Mouse (Mus musculus) stomach, postnatal 0 days (tissue): ENCODE measurements around the gene Emp2. TPM values are rescaled to one million over a fixed set of nuclear protein-coding genes. Genes with fewer than 3 reads are reported as not detected.

ENCODE experiments used
- ATAC-seq: fragments of 200-750 bp; cut with Nextera tagmentation; 2 replicates; pipeline ENCODE4 v1.8.0; 2017; ENCODE audit not compliant: low FRiP score, low TSS enrichment
- DNase-seq: peaks from one replicate; pipeline ENCODE4 v3.0.0-alpha.2; 2016; ENCODE audit warnings: low spot score
- H3K27ac ChIP-seq: fragments of 300-500 bp; sonication (generic); replicated peaks from 2 replicates; pipeline ENCODE4 v1.5.1; 2014; ENCODE audit warnings: mild to moderate bottlenecking, control low read depth
- H3K27me3 ChIP-seq: fragments of 300-500 bp; sonication (generic); 2 replicates; pipeline ENCODE4 v1.6.1; 2014; ENCODE audit warnings: low read length; ENCODE audit not compliant: control insufficient read depth, insufficient read depth
- H3K36me3 ChIP-seq: fragments of 300-500 bp; sonication (generic); 2 replicates; pipeline ENCODE4 v1.6.1; 2014; ENCODE audit warnings: low read length, mixed read lengths; ENCODE audit not compliant: control insufficient read depth, insufficient read depth
- H3K4me1 ChIP-seq: fragments of 300-500 bp; sonication (generic); replicated peaks from 2 replicates; pipeline ENCODE4 v1.6.1; 2014; ENCODE audit warnings: antibody characterized with exemption; ENCODE audit not compliant: control insufficient read depth, insufficient read depth
- H3K4me2 ChIP-seq: fragments of 300-500 bp; sonication (generic); replicated peaks from 2 replicates; pipeline ENCODE4 v1.6.1; 2014; ENCODE audit warnings: low read depth, mild to moderate bottlenecking, control low read depth, moderate library complexity
- H3K4me3 ChIP-seq: fragments of 300-500 bp; sonication (generic); 2 replicates; pipeline ENCODE4 v1.5.1; 2014; ENCODE audit warnings: low read depth, low read length, control low read depth
- H3K9ac ChIP-seq: fragments of 300-500 bp; sonication (generic); 2 replicates; pipeline ENCODE4 v1.6.1; 2014; ENCODE audit warnings: mild to moderate bottlenecking, low read length, control low read depth, mixed read lengths
- H3K9me3 ChIP-seq: fragments of 300-500 bp; sonication (generic); 2 replicates; pipeline ENCODE4 v1.6.1; 2016; ENCODE audit warnings: low read length; ENCODE audit not compliant: control insufficient read depth
- CTCF ChIP-seq: IDR thresholded peaks from 2 replicates; pipeline ENCODE4 v1.5.1; 2016; ENCODE audit warnings: antibody characterized with exemption, low read depth, mild to moderate bottlenecking, moderate library complexity
- EP300 ChIP-seq: optimal IDR thresholded peaks from 2 replicates; pipeline ENCODE3; 2016; ENCODE audit warnings: antibody characterized with exemption
- WGBS: fragments of 180-500 bp; shearing (Covaris S2); extraction: QIAGEN DNeasy Blood & Tissue Kit; methylation state at CpG from one replicate; pipeline ENCODE4 v1.1.7; 2014; 5-methylcytosine and 5-hydroxymethylcytosine counted together
- polyA plus RNA-seq: library from polyadenylated mRNA; unstranded; fragments of >200 nt; fragmentation: Nextera tagmentation; extraction: Ambion mirVana; gene quantifications from 2 replicates; pipeline ENCODE4 v1.2.1, GENCODE M21; 2015

Emp2 gene
- polyA plus RNA-seq = 81.6 and 92.1 TPM in 2 replicates

GRCm38 (mm10) chr16:10313646-10314088, at the start of gene Emp2:
TSS of gene Emp2 (minus strand) at chr16:10313968.
- TF ChIP-seq CTCF = no peak
- TF ChIP-seq EP300 = no peak
- peak within 1 kb of the TSS; percentile 73 for H3K4me2 ChIP-seq
- ATAC-seq = peak; percentile 86
- peak within 1 kb of the TSS; percentile 65 for H3K27ac ChIP-seq
- under 1% methylated on average over 38 of the region's 40 CpGs for WGBS
- H3K27me3 ChIP-seq = no peaks in the 10 kb centered on the region
- H3K4me1 ChIP-seq = peaks cover 3% of the 10 kb centered on the region; the same call in 1 of the 2 replicates
- no peaks in the 10 kb centered on the region for H3K9me3 ChIP-seq
- peak within 1 kb of the TSS; percentile 65 for H3K4me3 ChIP-seq
- peak within 1 kb of the TSS; percentile 71 for H3K9ac ChIP-seq
- no peaks in the 10 kb centered on the region for H3K36me3 ChIP-seq
- peak; percentile 79 for DNase-seq

- Histone ChIP-seq H3K4me2 (no peak overlapping the region), H3K9ac (no peak overlapping the region), H3K4me1 (no peaks in the 10 kb centered on the region; the same call in 1 of the 2 replicates), H3K36me3 (no peaks in the 10 kb centered on the region), H3K27ac (no peak overlapping the region), H3K9me3 (no peaks in the 10 kb centered on the region), H3K27me3 (no peaks in the 10 kb centered on the region), H3K4me3 (no peak overlapping the region)
- 59% methylated on average over 1 of the region's 1 CpGs for WGBS
- no peak for ATAC-seq
- TF ChIP-seq EP300 (no peak), CTCF (no peak)
- DNase-seq = no peak
Measured at GRCm38 (mm10) chr16:10363061-10363460, 49.3 kb upstream of the Emp2 start.

GRCm38 (mm10) chr16:10359241-10359640, 45.5 kb upstream of the Emp2 start:
- Histone ChIP-seq H3K4me1 (no peaks in the 10 kb centered on the region; the same call in 1 of the 2 replicates), H3K36me3 (no peaks in the 10 kb centered on the region), H3K4me3 (no peak overlapping the region), H3K27ac (no peak overlapping the region), H3K27me3 (no peaks in the 10 kb centered on the region), H3K9ac (no peak overlapping the region), H3K9me3 (no peaks in the 10 kb centered on the region), H3K4me2 (no peak overlapping the region)
- ATAC-seq = no peak
- no peak for DNase-seq
- 76% methylated on average over 6 of the region's 6 CpGs for WGBS
- TF ChIP-seq CTCF (no peak), EP300 (no peak)

GRCm38 (mm10) chr16:10358010-10358934, 44.5 kb upstream of the Emp2 start:
- Histone ChIP-seq H3K4me1 (no peaks in the 10 kb centered on the region; the same call in 1 of the 2 replicates), H3K9me3 (no peaks in the 10 kb centered on the region), H3K27ac (peak overlapping the region; percentile 69), H3K4me2 (peak overlapping the region; percentile 35), H3K36me3 (no peaks in the 10 kb centered on the region), H3K27me3 (no peaks in the 10 kb centered on the region), H3K9ac (no peak overlapping the region), H3K4me3 (peak overlapping the region; percentile 10; the same call in 1 of the 2 replicates)
- ATAC-seq = peak; percentile 97
- 14% methylated on average over 30 of the region's 30 CpGs for WGBS
- DNase-seq = peak; percentile 91
- no peak for TF ChIP-seq CTCF
- no peak for TF ChIP-seq EP300

- Histone ChIP-seq H3K27ac (no peak overlapping the region), H3K9ac (no peak overlapping the region), H3K27me3 (no peaks in the 10 kb centered on the region), H3K4me1 (no peaks in the 10 kb centered on the region; the same call in 1 of the 2 replicates), H3K4me2 (no peak overlapping the region), H3K9me3 (no peaks in the 10 kb centered on the region), H3K36me3 (no peaks in the 10 kb centered on the region), H3K4me3 (no peak overlapping the region)
- ATAC-seq (no peak), DNase-seq (no peak)
- no peak for TF ChIP-seq CTCF
- no peak for TF ChIP-seq EP300
Measured at GRCm38 (mm10) chr16:10355004-10355403, 41.2 kb upstream of the Emp2 start.
